Comparison of ENCODE assay signal across 24 mouse cellular contexts in the genomic region with DNA sequence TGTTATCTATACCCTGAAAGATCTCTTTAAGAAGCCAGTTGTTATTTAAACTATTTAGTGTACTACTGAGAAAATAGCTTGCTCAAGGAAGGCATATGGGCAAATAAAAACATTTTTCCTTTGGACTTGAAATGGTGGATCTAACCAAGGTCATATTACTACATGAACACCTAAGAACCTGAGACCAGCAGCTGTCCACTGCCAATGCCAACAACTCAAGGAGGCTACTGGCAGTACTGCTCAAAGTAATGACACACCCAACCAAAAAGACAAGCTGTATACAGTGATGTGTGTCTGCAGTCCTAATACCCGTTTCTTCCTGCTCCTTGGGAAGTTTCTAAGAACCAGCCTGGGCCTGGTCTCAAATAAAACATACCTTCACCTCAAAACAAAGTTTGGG. TPM values are rescaled to one million over a fixed set of nuclear protein-coding genes. Genes with fewer than 3 reads are reported as not detected.
DNase-seq lines count a peak whose midpoint lies in the region; ATAC-seq and TF ChIP-seq lines count a peak whose summit lies in the region.
"Had no signal": no experiment of that assay in that cellular context is flagged by ENCODE, and none has a peak within 500 bp of the region (broad histone marks: within the 10 kb centered on the region; RNA-seq: fewer than 3 reads in every experiment).

No protein-coding gene starts in this region.

- peak; percentile 49 for DNase-seq in gastrocnemius, adult 18-20 months (ENCODE audit: low spot score)
- no peak for DNase-seq in gastrocnemius, postnatal 14 days
- DNase-seq in gastrocnemius, adult 8-10 months (ENCODE audit: low spot score in 2 of 2): peak; percentile 17 to 30
- no peak for DNase-seq in gastrocnemius, postnatal 36 days
- no peak for DNase-seq in liver, adult 2 months (ENCODE audit: extremely low read depth, low read depth, low spot score)
- DNase-seq in skeletal muscle tissue, adult 2 months (ENCODE audit: low read depth, low spot score): peak; percentile 69
- DNase-seq: adrenal gland, adult 8-10 months; adrenal gland, postnatal 14 days; adrenal gland, postnatal 36 days; B cell, adult 2 months; cerebellum, adult 11-12 months; cerebellum, adult 2 months; cerebellum, adult 9-10 months; cerebellum, postnatal 10 days; cerebellum, postnatal 25 days had no signal

- H3K79me2 ChIP-seq in liver, adult 2 months (ENCODE audit: control insufficient read depth, insufficient read depth, low read length): peaks cover 41% of the 10 kb centered on the region

- H3K9me3 ChIP-seq in liver, embryonic 12.5 days (replicated peaks): no peaks in the 10 kb centered on the region
- H3K9me3 ChIP-seq: embryonic facial prominence, embryonic 10.5 days; embryonic facial prominence, embryonic 12.5 days; forebrain, embryonic 13.5 days; G1E had no signal

- intact Hi-C loops in gastrocnemius, postnatal 14 days (cut with DNase I; ENCODE audit: low total_unique reads): no loop called here
- intact Hi-C loops in gastrocnemius, postnatal 36 days (cut with DNase I): no loop called here

- H3K4me1 ChIP-seq in liver, adult 2 months (ENCODE audit: control insufficient read depth, insufficient read depth, low read length): peaks cover 15% of the 10 kb centered on the region
- peaks cover 63% of the 10 kb centered on the region for H3K4me1 ChIP-seq in liver, embryonic 12.5 days
- H3K4me1 ChIP-seq: embryonic facial prominence, embryonic 10.5 days; forebrain, embryonic 13.5 days had no signal

- 81% methylated on average over 1 of the region's 1 CpGs for WGBS in liver, adult 2 months
- 76% methylated on average over 1 of the region's 1 CpGs for WGBS in liver, embryonic 12.5 days (ENCODE audit: insufficient replicate concordance)

- H3K27ac ChIP-seq in liver, adult 2 months (replicated peaks; ENCODE audit: insufficient read depth, low read depth, low read length): peak overlapping the region; percentile 68
- no peak overlapping the region for H3K27ac ChIP-seq in liver, embryonic 12.5 days
- H3K27ac ChIP-seq: embryonic facial prominence, embryonic 10.5 days; embryonic facial prominence, embryonic 12.5 days; forebrain, embryonic 13.5 days had no signal

- no peak for ATAC-seq in liver, embryonic 12.5 days
- ATAC-seq: activated CD4-positive, CD25-positive, alpha-beta regulatory T cell, adult 4 months; CD4-positive, CD25-positive, alpha-beta regulatory T cell, adult 4 months; forebrain, embryonic 13.5 days; Patski had no signal

- peaks cover 12% of the 10 kb centered on the region for H3K36me3 ChIP-seq in liver, adult 2 months (ENCODE audit: control insufficient read depth, insufficient read depth, low read length)
- H3K36me3 ChIP-seq in liver, embryonic 12.5 days: peaks cover 14% of the 10 kb centered on the region
- H3K36me3 ChIP-seq: embryonic facial prominence, embryonic 12.5 days had no signal

- H3K4me3 ChIP-seq in liver, adult 2 months (ENCODE audit: insufficient read depth, low read depth, low read length): no peak overlapping the region
- H3K4me3 ChIP-seq in liver, embryonic 12.5 days: no peak overlapping the region
- H3K4me3 ChIP-seq: embryonic facial prominence, embryonic 10.5 days; embryonic facial prominence, embryonic 12.5 days; forebrain, embryonic 13.5 days had no signal

- H3K27me3 ChIP-seq in liver, adult 2 months (ENCODE audit: control insufficient read depth, insufficient read depth, low read length): no peaks in the 10 kb centered on the region
- H3K27me3 ChIP-seq in liver, embryonic 12.5 days (replicated peaks): no peaks in the 10 kb centered on the region
- H3K27me3 ChIP-seq: CH12.LX; embryonic facial prominence, embryonic 12.5 days; forebrain, embryonic 13.5 days; Patski had no signal

- no peak for TF ChIP-seq CTCF in liver, adult 2 months (IDR thresholded peaks at IDR 0.05; ENCODE audit: low read depth, low read length)

- H3K4me2 ChIP-seq in liver, embryonic 12.5 days: no peak overlapping the region
- H3K4me2 ChIP-seq: embryonic facial prominence, embryonic 12.5 days; forebrain, embryonic 13.5 days had no signal

- no peak for TF ChIP-seq POLR2A in liver, adult 2 months (IDR thresholded peaks at IDR 0.05; ENCODE audit: extremely low read depth, insufficient read depth, low read length)

- H3K9ac ChIP-seq in liver, adult 2 months (ENCODE audit: low read depth, low read length): no peak overlapping the region
- no peak overlapping the region for H3K9ac ChIP-seq in liver, embryonic 12.5 days
- H3K9ac ChIP-seq: embryonic facial prominence, embryonic 12.5 days; forebrain, embryonic 13.5 days had no signal

RNA-seq across cellular contexts. Expression of a gene that starts 34.5 kb away (rescaled TPM):
- 10 to 100 TPM; 41.0 to 47.3 TPM for total RNA-seq in gastrocnemius, adult 18-20 months (2021)
- 10 to 100 TPM; 47.0 to 47.7 TPM for total RNA-seq in gastrocnemius, postnatal 14 days (2021)
- total RNA-seq in gastrocnemius, adult 8-10 months (2022): 10 to 100 TPM; 38.2 to 40.8 (median 39.0) TPM
- total RNA-seq in gastrocnemius, postnatal 36 days (2021): 10 to 100 TPM; 37.9 to 38.2 TPM
- total RNA-seq in liver, adult 2 months (2014; rRNA removed): 10.5 and 18.6 TPM in 2 replicates
- polyA plus RNA-seq in liver, adult 2 months (2012; rRNA removed): 18.3 and 18.4 TPM in 2 replicates
- polyA plus RNA-seq in liver, embryonic 12.5 days (2016; fragmentation: Nextera tagmentation; extraction: Ambion mirVana): 55.1 and 56.5 TPM in 2 replicates

Comparison
In these comparisons a context has a peak if more than half of its experiments do, and no peak if none do; other contexts are left out.
1. DNase-seq: peak in gastrocnemius, adult 18-20 months (single experiment), gastrocnemius, adult 8-10 months (2 of 2) and skeletal muscle tissue, adult 2 months (single experiment); none in gastrocnemius, postnatal 14 days (single experiment), gastrocnemius, postnatal 36 days (0 of 2) and liver, adult 2 months (single experiment).